Mouse (Mus musculus) midbrain, postnatal 0 days (tissue): ENCODE measurements around the gene Usp38. TPM values are rescaled to one million over a fixed set of nuclear protein-coding genes. Genes with fewer than 3 reads are reported as not detected.

ENCODE experiments used
- ATAC-seq: fragments of 200-750 bp; cut with Nextera tagmentation; 2 replicates; pipeline ENCODE4 v1.8.0; 2017; ENCODE audit warnings: moderate number of reproducible peaks, mild to moderate bottlenecking, moderate TSS enrichment, moderate library complexity; ENCODE audit not compliant: low FRiP score
- DNase-seq: peaks from one replicate; pipeline ENCODE4 v3.0.0-alpha.2; 2015; ENCODE audit warnings: low spot score
- H3K27ac ChIP-seq: fragments of 300-500 bp; sonication (generic); 2 replicates; pipeline ENCODE4 v1.5.1; 2014; ENCODE audit warnings: low read depth, mild to moderate bottlenecking, low read length, mixed read lengths
- H3K27me3 ChIP-seq: fragments of 300-500 bp; sonication (generic); 2 replicates; pipeline ENCODE4 v1.6.1; 2014; ENCODE audit warnings: low read length, control low read depth, mixed read lengths; ENCODE audit not compliant: insufficient read depth
- H3K36me3 ChIP-seq: fragments of 300-500 bp; sonication (generic); 2 replicates; pipeline ENCODE4 v1.6.1; 2014; ENCODE audit warnings: low read length, control low read depth, mixed read lengths; ENCODE audit not compliant: insufficient read depth
- H3K4me1 ChIP-seq: fragments of 300-500 bp; sonication (generic); 2 replicates; pipeline ENCODE4 v1.6.1; 2014; ENCODE audit warnings: mild to moderate bottlenecking, control low read depth, antibody characterized with exemption, low read length, mixed read lengths; ENCODE audit not compliant: insufficient read depth
- H3K4me2 ChIP-seq: fragments of 300-500 bp; sonication (generic); 2 replicates; pipeline ENCODE4 v1.6.1; 2014; ENCODE audit warnings: low read depth, mild to moderate bottlenecking, low read length, mixed read lengths; ENCODE audit not compliant: poor library complexity, severe bottlenecking
- H3K4me3 ChIP-seq: fragments of 300-500 bp; sonication (generic); 2 replicates; pipeline ENCODE4 v1.5.1; 2014; ENCODE audit warnings: low read depth, mild to moderate bottlenecking, low read length, moderate library complexity
- H3K9ac ChIP-seq: fragments of 300-500 bp; sonication (generic); replicated peaks from 2 replicates; pipeline ENCODE4 v1.6.1; 2014; ENCODE audit warnings: mild to moderate bottlenecking, low read length, moderate library complexity, mixed read lengths; ENCODE audit not compliant: poor library complexity, severe bottlenecking
- H3K9me3 ChIP-seq: fragments of 300-500 bp; sonication (generic); 2 replicates; pipeline ENCODE4 v1.6.1; 2016; ENCODE audit warnings: low read length, control low read depth
- CTCF ChIP-seq: IDR thresholded peaks from 2 replicates; pipeline ENCODE4 v1.5.1; 2016; ENCODE audit warnings: antibody characterized with exemption, mild to moderate bottlenecking
- WGBS: fragments of 180-500 bp; shearing (Covaris S2); extraction: QIAGEN DNeasy Blood & Tissue Kit; methylation state at CpG from one replicate; pipeline ENCODE4 v1.1.7; 2014; 5-methylcytosine and 5-hydroxymethylcytosine counted together
- polyA plus RNA-seq: library from polyadenylated mRNA; unstranded; fragments of >200 nt; fragmentation: Nextera tagmentation; extraction: Ambion mirVana; gene quantifications from 2 replicates; pipeline ENCODE4 v1.2.1, GENCODE M21; 2015
- total RNA-seq: library from RNA; depleted of rRNA; stranded (reverse); fragments of >200 nt; gene quantifications from 2 replicates; pipeline ENCODE4 v1.2.3, GENCODE M21; 2014

The Usp38 gene
- total and polyA plus RNA-seq, 2 experiments from 2014 or later: 17.9 to 30.4 TPM

DNA sequence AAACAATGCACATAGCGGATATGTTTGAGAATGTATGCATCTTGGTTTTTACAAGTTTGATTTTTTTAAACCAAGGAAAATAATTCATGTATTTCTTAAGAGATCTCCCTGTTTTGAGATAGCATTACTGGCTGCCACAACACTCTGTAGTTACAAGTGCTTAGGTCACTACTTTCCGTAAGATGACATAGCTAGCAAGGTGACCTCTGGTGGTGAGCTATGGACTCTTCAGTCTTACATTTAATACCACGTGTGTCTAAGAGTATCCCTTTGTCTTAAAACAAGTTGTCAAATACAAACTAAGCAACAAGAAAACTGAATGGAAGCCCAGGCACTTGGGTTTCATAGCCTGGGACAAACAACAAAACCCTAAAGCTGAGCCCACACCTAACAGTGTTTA is 22.8 kb downstream of the Usp38 start:
- ATAC-seq: peak; percentile 87
- no peak overlapping the region for H3K9ac ChIP-seq
- WGBS: 47% methylated on average over 3 of the region's 3 CpGs
- no peak overlapping the region for H3K4me3 ChIP-seq
- no peak overlapping the region for H3K27ac ChIP-seq
- no peaks in the 10 kb centered on the region for H3K4me1 ChIP-seq
- no peaks in the 10 kb centered on the region for H3K9me3 ChIP-seq
- DNase-seq: peak; percentile 83
- H3K36me3 ChIP-seq: peaks cover 42% of the 10 kb centered on the region
- peak; percentile 81 for TF ChIP-seq CTCF
- no peaks in the 10 kb centered on the region for H3K27me3 ChIP-seq
- H3K4me2 ChIP-seq: no peak overlapping the region

DNA sequence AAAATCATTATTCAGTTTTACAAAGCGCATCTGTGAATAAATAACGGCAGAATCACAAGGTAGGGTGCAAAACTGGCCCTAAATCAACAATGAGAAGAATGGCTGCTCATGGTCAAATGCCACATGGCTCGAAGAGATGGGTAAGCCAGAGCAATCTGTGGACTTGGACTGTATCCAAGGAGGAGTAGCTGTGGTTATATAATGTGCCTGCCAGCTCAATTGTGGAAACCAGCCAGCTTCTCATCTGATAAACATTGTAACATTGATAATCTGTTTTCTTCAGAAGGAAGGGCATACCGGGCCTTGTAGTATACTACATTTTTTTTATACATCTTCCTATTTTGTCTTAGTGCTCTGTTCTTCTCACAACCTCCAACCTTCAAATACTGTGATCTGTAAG is 31.9 kb downstream of the Usp38 start:
- peak; percentile 84 for DNase-seq
- Histone ChIP-seq H3K36me3 (peaks cover 20% of the 10 kb centered on the region), H3K9me3 (no peaks in the 10 kb centered on the region), H3K27me3 (no peaks in the 10 kb centered on the region), H3K9ac (no peak overlapping the region), H3K27ac (no peak overlapping the region), H3K4me1 (no peaks in the 10 kb centered on the region), H3K4me3 (no peak overlapping the region), H3K4me2 (no peak overlapping the region)
- WGBS: 67% methylated on average over 4 of the region's 4 CpGs
- no peak for TF ChIP-seq CTCF
- no peak for ATAC-seq

DNA sequence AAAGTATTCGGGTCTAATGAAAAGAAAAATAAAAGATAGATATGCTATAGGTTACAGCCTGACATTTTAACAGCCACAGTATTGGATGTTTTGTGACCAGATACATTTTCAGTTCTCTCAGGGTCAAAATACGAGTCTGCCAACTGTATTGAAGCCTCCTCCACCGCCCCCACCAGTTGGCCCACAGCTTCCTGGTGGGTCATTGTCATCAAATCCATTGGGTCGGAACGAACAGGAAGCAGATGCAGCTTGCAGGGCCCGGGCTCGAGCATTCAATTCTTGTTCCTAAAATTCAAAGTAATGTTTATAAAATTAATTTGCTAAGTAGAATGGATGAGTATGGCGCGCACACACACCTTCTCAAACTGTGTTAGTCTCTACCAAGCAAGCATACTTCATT is 33.0 kb downstream of the Usp38 start:
- Histone ChIP-seq H3K27me3 (no peaks in the 10 kb centered on the region), H3K9me3 (no peaks in the 10 kb centered on the region), H3K4me1 (no peaks in the 10 kb centered on the region), H3K4me2 (no peak overlapping the region), H3K4me3 (no peak overlapping the region), H3K27ac (no peak overlapping the region), H3K36me3 (peaks cover 17% of the 10 kb centered on the region), H3K9ac (no peak overlapping the region)
- 69% methylated on average over 9 of the region's 9 CpGs for WGBS
- no peak for DNase-seq
- no peak for TF ChIP-seq CTCF
- ATAC-seq: no peak

DNA sequence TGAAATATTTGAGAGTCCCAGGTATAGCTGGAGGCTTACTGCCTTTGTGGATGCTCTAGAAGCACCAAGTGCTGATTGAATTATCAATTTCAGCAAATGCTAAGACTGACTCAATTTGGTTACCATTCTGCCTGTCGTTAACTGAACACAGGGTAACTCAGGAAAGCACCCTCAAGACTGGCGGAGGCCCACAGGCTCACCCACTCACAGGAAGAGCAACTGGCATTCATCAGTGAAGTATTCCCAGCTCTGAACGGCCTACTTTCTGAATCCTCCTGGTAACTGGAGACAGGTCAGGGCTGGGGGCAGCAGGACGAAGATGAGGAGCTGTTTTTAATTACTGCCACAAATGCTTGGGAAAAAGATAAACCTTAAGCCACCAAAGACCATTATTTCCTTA is 34.7 kb downstream of the Usp38 start:
- Histone ChIP-seq H3K36me3 (peaks cover 5% of the 10 kb centered on the region; the same call in 1 of the 2 replicates), H3K27me3 (no peaks in the 10 kb centered on the region), H3K4me3 (no peak overlapping the region), H3K4me2 (no peak overlapping the region), H3K9me3 (no peaks in the 10 kb centered on the region), H3K27ac (no peak overlapping the region), H3K9ac (no peak overlapping the region), H3K4me1 (no peaks in the 10 kb centered on the region)
- WGBS: 90% methylated on average over 4 of the region's 4 CpGs
- DNase-seq (no peak), ATAC-seq (no peak)
- no peak for TF ChIP-seq CTCF

DNA sequence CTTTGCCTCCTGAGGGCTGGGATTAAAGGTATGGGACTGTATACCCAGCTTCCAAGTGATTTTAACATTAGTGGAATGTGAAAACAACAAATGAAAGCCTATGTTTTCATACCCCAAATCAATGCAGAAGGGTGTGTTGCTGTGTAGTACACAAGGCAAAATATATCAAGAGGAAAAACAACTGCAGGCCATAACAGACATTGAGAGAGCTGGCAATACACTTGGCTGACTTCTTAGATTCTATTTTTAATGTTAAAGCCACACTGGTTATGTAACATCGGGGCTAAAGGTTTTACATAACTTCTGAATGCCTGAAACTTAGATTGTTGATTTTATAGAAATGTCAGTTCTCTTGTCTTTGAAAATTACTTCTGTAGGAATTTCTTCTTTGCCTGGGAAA is 37.5 kb downstream of the Usp38 start:
- no peak for DNase-seq

DNA sequence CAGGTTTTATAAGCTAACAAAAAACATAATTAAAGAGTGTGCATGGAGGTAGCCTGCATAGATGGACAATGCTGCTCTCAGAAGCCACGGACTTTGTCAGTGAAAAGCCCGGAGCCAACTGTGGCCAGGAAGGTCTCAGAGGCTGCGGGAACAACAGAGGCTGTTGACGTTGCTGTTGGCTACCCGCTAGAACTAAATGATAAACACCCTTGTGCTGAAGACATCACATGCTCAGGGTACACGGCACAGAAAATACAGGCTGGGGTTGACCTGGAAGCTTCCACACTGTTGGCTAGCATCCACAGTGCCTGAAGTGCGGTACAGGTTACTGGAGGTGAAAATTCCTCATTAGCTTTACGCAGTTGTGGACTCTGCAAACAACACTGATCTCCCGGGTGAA is 43.6 kb downstream of the Usp38 start:
- Histone ChIP-seq H3K4me3 (no peak overlapping the region), H3K36me3 (no peaks in the 10 kb centered on the region), H3K27ac (no peak overlapping the region), H3K4me2 (no peak overlapping the region), H3K4me1 (no peaks in the 10 kb centered on the region), H3K9ac (no peak overlapping the region), H3K27me3 (no peaks in the 10 kb centered on the region), H3K9me3 (no peaks in the 10 kb centered on the region)
- ATAC-seq (no peak), DNase-seq (no peak)
- WGBS: 86% methylated on average over 8 of the region's 9 CpGs
- no peak for TF ChIP-seq CTCF

More for the DNA sequence above, 37.5 kb downstream of the Usp38 start:
- Histone ChIP-seq H3K9ac (no peak overlapping the region), H3K4me3 (no peak overlapping the region), H3K27ac (no peak overlapping the region), H3K4me2 (no peak overlapping the region), H3K9me3 (no peaks in the 10 kb centered on the region), H3K27me3 (no peaks in the 10 kb centered on the region), H3K4me1 (no peaks in the 10 kb centered on the region), H3K36me3 (no peaks in the 10 kb centered on the region)
- no peak for ATAC-seq
- 76% methylated on average over 1 of the region's 1 CpGs for WGBS
- TF ChIP-seq CTCF: no peak
